Mouse (Mus musculus) CH12.LX (cell line): ENCODE measurements around the gene Pcca.

ENCODE experiments used
- CTCF ChIP-seq, 2 experiments: IDR thresholded peaks in 1 of 2; conservative IDR thresholded peaks in 1 of 2; 2 replicates each; pipeline ENCODE4 v1.5.1; 2011 to 2012; ENCODE audit warnings: low read depth in 2 of 2, low read length in 2 of 2, improper control_type of control experiment in 1 of 2, inconsistent platforms in 1 of 2, mild to moderate bottlenecking in 1 of 2, moderate library complexity in 1 of 2
- MAX ChIP-seq: IDR thresholded peaks from 2 replicates; pipeline ENCODE4 v1.6.1; 2011; ENCODE audit warnings: low read length, improper control_type of control experiment
- MXI1 ChIP-seq: IDR thresholded peaks from 2 replicates; pipeline ENCODE4 v1.6.1; 2011; ENCODE audit warnings: mild to moderate bottlenecking, low read depth, low read length, improper control_type of control experiment
- MYC ChIP-seq: IDR thresholded peaks from 2 replicates; pipeline ENCODE4 v1.6.1; 2011; ENCODE audit warnings: low read depth, mild to moderate bottlenecking, improper control_type of control experiment, low read length
- POLR2A ChIP-seq: IDR thresholded peaks from 2 replicates; pipeline ENCODE4 v1.6.1; 2011; ENCODE audit warnings: low read depth, mild to moderate bottlenecking, improper control_type of control experiment, low read length
- TBP ChIP-seq: conservative IDR thresholded peaks from 2 replicates; pipeline ENCODE4 v1.6.1; 2011; ENCODE audit warnings: low read depth, low read length, improper control_type of control experiment
- USF1 ChIP-seq: IDR thresholded peaks from 2 replicates; pipeline ENCODE4 v1.6.1; 2014; ENCODE audit warnings: low read depth, mild to moderate bottlenecking, inconsistent platforms, low read length, improper control_type of control experiment
- ZMIZ1 ChIP-seq: IDR thresholded peaks from 2 replicates; pipeline ENCODE4 v1.6.1; 2012; ENCODE audit warnings: low read depth, mild to moderate bottlenecking, inconsistent platforms, low read length, improper control_type of control experiment

DNA sequence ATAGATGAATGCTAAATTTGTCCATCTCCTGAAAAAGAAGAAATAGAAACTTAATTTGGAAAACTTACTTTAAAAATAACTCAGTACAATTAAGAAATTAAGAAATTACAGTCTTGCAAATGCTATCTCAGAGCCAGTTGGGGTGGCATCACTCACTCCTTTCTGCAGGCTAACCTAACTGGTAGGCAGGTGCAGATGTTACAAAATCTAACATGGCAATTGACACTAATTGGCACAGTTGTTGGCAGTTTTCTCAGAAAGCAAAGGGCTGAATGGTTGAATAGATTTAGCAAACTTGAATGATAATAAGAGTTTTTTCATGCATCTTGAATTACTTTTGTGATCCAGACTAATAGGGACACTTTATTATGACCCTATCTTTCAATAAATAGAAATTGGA lies 226.7 kb downstream of the Pcca start:
- TF ChIP-seq POLR2A (no peak), MYC (no peak), USF1 (no peak), CTCF (conservative IDR thresholded peaks at IDR 0.05 in 1 of 2, IDR thresholded peaks at IDR 0.05 in 1 of 2; ENCODE audit: low read depth in 2 of 2, low read length in 2 of 2) (no peak), ZMIZ1 (no peak), MXI1 (no peak), MAX (no peak), TBP (no peak)
